Mouse (Mus musculus) limb, embryonic 13.5 days (tissue): ENCODE data around the gene Slc27a5. TPM values are rescaled to one million over a fixed set of nuclear protein-coding genes. Genes with fewer than 3 reads are reported as not detected.
A peak's percentile ranks its signal among the peaks of the same experiment; 100 is the strongest.

Source experiments
- ATAC-seq: fragments of 200-750 bp; cut with Nextera tagmentation; 2 replicates; pipeline ENCODE4 v1.8.0; 2017; ENCODE audit warnings: low read depth, moderate number of reproducible peaks, moderate TSS enrichment; ENCODE audit not compliant: low FRiP score
- H3K27ac ChIP-seq: fragments of 300-500 bp; sonication (generic); 2 replicates; pipeline ENCODE4 v1.5.1; 2015; ENCODE audit warnings: inconsistent platforms, mild to moderate bottlenecking, moderate library complexity
- H3K27me3 ChIP-seq: fragments of 300-500 bp; sonication (generic); 2 replicates; pipeline ENCODE4 v1.6.1; 2015; ENCODE audit warnings: mild to moderate bottlenecking, inconsistent platforms
- H3K36me3 ChIP-seq: fragments of 300-500 bp; sonication (generic); 2 replicates; pipeline ENCODE4 v1.6.1; 2015; ENCODE audit warnings: inconsistent platforms, mild to moderate bottlenecking, moderate library complexity
- H3K4me1 ChIP-seq: fragments of 300-500 bp; sonication (generic); 2 replicates; pipeline ENCODE4 v1.6.1; 2015; ENCODE audit warnings: inconsistent platforms
- H3K4me2 ChIP-seq: fragments of 300-500 bp; sonication (generic); replicated peaks from 2 replicates; pipeline ENCODE4 v1.6.1; 2015; ENCODE audit warnings: inconsistent platforms, mild to moderate bottlenecking, moderate library complexity
- H3K4me3 ChIP-seq: fragments of 300-500 bp; sonication (generic); 2 replicates; pipeline ENCODE4 v1.5.1; 2015; ENCODE audit warnings: moderate library complexity, mild to moderate bottlenecking, inconsistent platforms
- H3K9ac ChIP-seq: fragments of 300-500 bp; sonication (generic); 2 replicates; pipeline ENCODE4 v1.6.1; 2015; ENCODE audit warnings: mild to moderate bottlenecking, inconsistent platforms
- H3K9me3 ChIP-seq: fragments of 300-500 bp; sonication (generic); 2 replicates; pipeline ENCODE4 v1.6.1; 2016; ENCODE audit warnings: inconsistent platforms
- WGBS: fragments of 180-500 bp; shearing (Covaris S2); methylation state at CpG from one replicate; pipeline ENCODE4 v1.1.7; 2015; 5-methylcytosine and 5-hydroxymethylcytosine counted together
- polyA plus RNA-seq: library from polyadenylated mRNA; unstranded; fragments of >200 nt; fragmentation: Nextera tagmentation; extraction: Ambion mirVana; gene quantifications from 2 replicates; pipeline ENCODE4 v1.2.1, GENCODE M21; 2015

Gene Slc27a5
- polyA plus RNA-seq, 1 experiment from 2014 or later: 0.34 TPM

- Histone ChIP-seq H3K27me3 (no peaks in the 10 kb centered on the region), H3K4me2 (peak within 1 kb of the TSS; percentile 79), H3K9me3 (no peaks in the 10 kb centered on the region), H3K4me3 (peak within 1 kb of the TSS; percentile 61), H3K36me3 (peaks cover 12% of the 10 kb centered on the region), H3K9ac (peak within 1 kb of the TSS; percentile 69), H3K27ac (peak within 1 kb of the TSS; percentile 93), H3K4me1 (peaks cover 14% of the 10 kb centered on the region)
- ATAC-seq: peak; percentile 99
- WGBS: under 1% methylated on average over 48 of the region's 49 CpGs
Measured at GRCm38 (mm10) chr7:12977682-12978389, 20.2 kb downstream of the Slc27a5 start, which contains the start of gene Zfp446. TSS of gene Zfp446 (plus strand) at chr7:12977848.

DNA sequence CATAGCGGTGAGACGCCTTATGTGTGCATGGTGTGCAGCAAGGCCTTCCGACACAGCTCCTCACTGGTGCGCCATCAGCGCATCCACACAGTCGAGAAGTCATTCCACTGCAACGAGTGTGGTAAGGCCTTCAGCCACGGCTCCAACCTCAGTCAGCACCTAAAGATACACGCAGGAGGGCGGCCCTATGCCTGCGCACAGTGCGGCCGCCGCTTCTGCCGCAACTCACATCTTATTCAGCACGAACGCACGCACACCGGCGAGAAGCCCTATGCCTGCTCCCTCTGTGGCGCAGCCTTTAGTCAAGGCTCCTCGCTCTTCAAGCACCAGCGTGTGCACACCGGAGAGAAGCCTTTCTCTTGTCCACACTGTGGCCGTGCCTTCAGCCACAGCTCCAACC lies 27.1 kb downstream of the Slc27a5 start:
- 96% methylated on average over 25 of the region's 25 CpGs for WGBS
- Histone ChIP-seq H3K36me3 (peaks cover 42% of the 10 kb centered on the region), H3K4me1 (peaks cover 11% of the 10 kb centered on the region), H3K27ac (no peak overlapping the region), H3K9me3 (no peaks in the 10 kb centered on the region), H3K9ac (no peak overlapping the region), H3K4me3 (no peak overlapping the region), H3K27me3 (no peaks in the 10 kb centered on the region), H3K4me2 (no peak overlapping the region)
- ATAC-seq: no peak

GRCm38 (mm10) chr7:12966104-12966845 lies 31.7 kb downstream of the Slc27a5 start:
- ATAC-seq: peak; percentile 62
- Histone ChIP-seq H3K27me3 (no peaks in the 10 kb centered on the region), H3K27ac (peak overlapping the region; percentile 89), H3K9ac (peak overlapping the region; percentile 84), H3K9me3 (no peaks in the 10 kb centered on the region), H3K4me3 (peak overlapping the region; percentile 86), H3K4me2 (peak overlapping the region; percentile 87), H3K36me3 (peaks cover 27% of the 10 kb centered on the region), H3K4me1 (peaks cover 17% of the 10 kb centered on the region)
- WGBS: under 1% methylated on average over 29 of the region's 29 CpGs

DNA sequence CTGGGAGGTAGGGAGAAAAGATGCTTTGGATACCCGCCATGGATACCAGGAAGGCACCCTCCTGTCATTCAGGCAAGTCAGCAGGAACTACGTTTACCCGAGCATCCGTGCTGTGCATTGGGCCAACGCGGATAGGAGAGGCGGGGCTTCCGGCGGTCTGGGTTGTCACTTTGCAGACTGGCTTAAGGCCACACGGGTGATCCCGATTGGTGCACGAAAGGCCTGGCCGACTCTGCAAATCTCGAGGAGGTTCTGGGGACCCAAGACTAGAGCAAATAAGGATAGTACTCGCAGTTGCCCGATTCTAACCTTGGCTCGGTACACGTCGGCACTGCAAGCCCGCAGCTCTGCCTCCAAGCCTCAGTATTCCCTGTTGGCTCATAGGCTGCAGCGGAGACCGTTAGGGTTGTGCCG lies 32.3 kb downstream of the Slc27a5 start, which contains the start of gene Zfp324:
Gene Zfp324, plus strand, starts transcription at position 161 of the 414 bp plus-strand sequence.
- Histone ChIP-seq H3K4me3 (peak within 1 kb of the TSS; percentile 86), H3K36me3 (peaks cover 21% of the 10 kb centered on the region), H3K4me2 (peak within 1 kb of the TSS; percentile 87), H3K27me3 (no peaks in the 10 kb centered on the region), H3K9me3 (no peaks in the 10 kb centered on the region), H3K9ac (peak within 1 kb of the TSS; percentile 84), H3K27ac (peak within 1 kb of the TSS; percentile 89), H3K4me1 (peaks cover 23% of the 10 kb centered on the region)
- peak; percentile 89 for ATAC-seq
- WGBS: under 1% methylated on average over 23 of the region's 23 CpGs

- Histone ChIP-seq H3K4me2 (peak overlapping the region; percentile 68), H3K9ac (peak overlapping the region; percentile 73), H3K4me1 (peaks cover 14% of the 10 kb centered on the region), H3K36me3 (no peaks in the 10 kb centered on the region), H3K9me3 (no peaks in the 10 kb centered on the region), H3K4me3 (peak overlapping the region; percentile 56), H3K27me3 (no peaks in the 10 kb centered on the region), H3K27ac (peak overlapping the region; percentile 92)
- ATAC-seq: peak; percentile 82
- 2% methylated on average over 29 of the region's 29 CpGs for WGBS
Measured at GRCm38 (mm10) chr7:12961511-12962141, 36.4 kb downstream of the Slc27a5 start.

- 20% methylated on average over 4 of the region's 4 CpGs for WGBS
- Histone ChIP-seq H3K9ac (no peak overlapping the region), H3K4me1 (peaks cover 7% of the 10 kb centered on the region), H3K36me3 (no peaks in the 10 kb centered on the region), H3K27ac (no peak overlapping the region), H3K4me2 (no peak overlapping the region), H3K9me3 (no peaks in the 10 kb centered on the region), H3K27me3 (no peaks in the 10 kb centered on the region), H3K4me3 (no peak overlapping the region)
- ATAC-seq: no peak
Measured at GRCm38 (mm10) chr7:12959718-12960117, 38.3 kb downstream of the Slc27a5 start.

GRCm38 (mm10) chr7:12958948-12959347 lies 39.0 kb downstream of the Slc27a5 start:
- no peak overlapping the region for H3K9ac ChIP-seq
- 70% methylated on average over 4 of the region's 4 CpGs for WGBS
- no peak for ATAC-seq

GRCm38 (mm10) chr7:12957511-12957910 lies 40.5 kb downstream of the Slc27a5 start:
- H3K4me3 ChIP-seq: no peak overlapping the region
- no peaks in the 10 kb centered on the region for H3K9me3 ChIP-seq
- no peak overlapping the region for H3K4me2 ChIP-seq
- WGBS: 69% methylated on average over 5 of the region's 5 CpGs
- H3K4me1 ChIP-seq: peaks cover 7% of the 10 kb centered on the region; the same call in 1 of the 2 replicates
- H3K9ac ChIP-seq: no peak overlapping the region
- no peaks in the 10 kb centered on the region for H3K27me3 ChIP-seq
- no peak for ATAC-seq
- no peaks in the 10 kb centered on the region for H3K36me3 ChIP-seq
- H3K27ac ChIP-seq: no peak overlapping the region

More at GRCm38 (mm10) chr7:12958948-12959347, 39.0 kb downstream of the Slc27a5 start:
- Histone ChIP-seq H3K4me1 (peaks cover 7% of the 10 kb centered on the region; the same call in 1 of the 2 replicates), H3K36me3 (no peaks in the 10 kb centered on the region), H3K4me2 (no peak overlapping the region), H3K27me3 (no peaks in the 10 kb centered on the region), H3K27ac (no peak overlapping the region), H3K9me3 (no peaks in the 10 kb centered on the region), H3K4me3 (no peak overlapping the region)

DNA sequence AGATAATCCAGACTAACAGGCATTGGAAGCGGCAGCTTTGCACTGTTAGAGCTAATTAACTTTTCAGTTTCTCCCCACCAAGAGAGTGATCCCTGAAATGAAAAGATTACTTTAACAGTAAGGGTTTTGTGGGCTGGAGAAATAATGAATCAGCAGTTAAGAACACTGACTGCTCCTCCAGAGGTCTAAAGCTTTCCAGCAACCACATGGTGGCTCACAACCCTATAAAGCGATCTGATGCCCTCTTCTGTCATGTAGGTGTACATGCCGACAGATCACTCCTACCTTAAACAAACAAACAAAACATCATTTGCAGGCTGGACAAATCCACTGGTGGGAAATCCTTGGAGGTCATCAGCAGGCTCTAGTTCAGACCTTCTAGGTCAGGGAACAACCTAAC lies 43.1 kb downstream of the Slc27a5 start:
- Histone ChIP-seq H3K9ac (no peak overlapping the region), H3K9me3 (no peaks in the 10 kb centered on the region), H3K4me3 (no peak overlapping the region), H3K27ac (no peak overlapping the region), H3K27me3 (no peaks in the 10 kb centered on the region), H3K4me2 (no peak overlapping the region), H3K36me3 (no peaks in the 10 kb centered on the region), H3K4me1 (peaks cover 7% of the 10 kb centered on the region)
- ATAC-seq: no peak
- WGBS: 44% methylated on average over 3 of the region's 3 CpGs

GRCm38 (mm10) chr7:12949872-12950229 lies 48.1 kb downstream of the Slc27a5 start:
- Histone ChIP-seq H3K4me1 (peaks cover 13% of the 10 kb centered on the region), H3K27ac (peak overlapping the region; percentile 72; the same call in 1 of the 2 replicates), H3K36me3 (no peaks in the 10 kb centered on the region), H3K9me3 (no peaks in the 10 kb centered on the region), H3K4me3 (peak overlapping the region; percentile 52), H3K4me2 (peak overlapping the region; percentile 75), H3K27me3 (no peaks in the 10 kb centered on the region), H3K9ac (peak overlapping the region; percentile 68)
- 5% methylated on average over 16 of the region's 16 CpGs for WGBS
- ATAC-seq: no peak

GRCm38 (mm10) chr7:12949032-12949871 lies 48.7 kb downstream of the Slc27a5 start:
- Histone ChIP-seq H3K27ac (peak overlapping the region; percentile 86), H3K9me3 (no peaks in the 10 kb centered on the region), H3K4me2 (peak overlapping the region; percentile 75), H3K4me1 (peaks cover 13% of the 10 kb centered on the region), H3K4me3 (peak overlapping the region; percentile 52), H3K36me3 (no peaks in the 10 kb centered on the region), H3K27me3 (no peaks in the 10 kb centered on the region), H3K9ac (peak overlapping the region; percentile 70)
- WGBS: 7% methylated on average over 35 of the region's 35 CpGs
- peak; percentile 97 for ATAC-seq
